Mouse (Mus musculus) inflammation-experienced regulatory T-cells, adult 6 months (primary cell): ENCODE data around the gene Nap1l5. TPM values are rescaled to one million over a fixed set of nuclear protein-coding genes. Genes with fewer than 3 reads are reported as not detected.

Source experiments
- ATAC-seq: one replicate; pipeline ENCODE4 v1.8.0; 2017
- polyA plus RNA-seq, 3 experiments: library from polyadenylated mRNA; unstranded; fragments of 100-300 nt; shearing (Covaris generic); gene quantifications; one replicate each; pipeline ENCODE4 v1.2.1; 2017

Nap1l5 gene
- under 1 TPM in 1 of 3 experiments, not detected in 2; 0.20 TPM for polyA plus RNA-seq

DNA sequence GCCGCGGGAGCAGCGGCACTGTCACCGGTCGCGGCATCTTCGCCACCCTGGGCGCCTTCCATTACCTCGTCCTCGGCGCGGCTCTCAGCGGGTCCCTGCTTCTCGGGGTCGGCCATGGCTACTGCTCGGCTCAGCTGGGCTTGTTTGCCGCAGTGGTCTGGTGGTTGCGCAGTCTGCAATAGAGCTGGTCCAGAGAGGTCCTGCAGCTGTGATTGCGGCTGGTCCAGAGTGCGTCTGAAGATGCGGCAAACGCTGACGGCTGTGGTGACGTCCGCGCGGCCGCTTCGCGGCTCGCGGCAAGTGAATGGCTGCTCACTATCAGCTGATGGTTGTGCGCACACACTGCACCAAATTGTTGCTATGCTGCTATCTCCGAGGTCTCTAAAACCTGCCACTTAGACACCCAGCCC lies at the start of gene Nap1l5:
TSS of gene Nap1l5 (minus strand) at position 225 of the 410 bp plus-strand sequence.
- no peak for ATAC-seq

- ATAC-seq, result no peak
Measured at GRCm38 (mm10) chr6:58951128-58951992, 44.5 kb upstream of the Nap1l5 start.

GRCm38 (mm10) chr6:58950410-58950809 lies 43.5 kb upstream of the Nap1l5 start:
- no peak for ATAC-seq

DNA sequence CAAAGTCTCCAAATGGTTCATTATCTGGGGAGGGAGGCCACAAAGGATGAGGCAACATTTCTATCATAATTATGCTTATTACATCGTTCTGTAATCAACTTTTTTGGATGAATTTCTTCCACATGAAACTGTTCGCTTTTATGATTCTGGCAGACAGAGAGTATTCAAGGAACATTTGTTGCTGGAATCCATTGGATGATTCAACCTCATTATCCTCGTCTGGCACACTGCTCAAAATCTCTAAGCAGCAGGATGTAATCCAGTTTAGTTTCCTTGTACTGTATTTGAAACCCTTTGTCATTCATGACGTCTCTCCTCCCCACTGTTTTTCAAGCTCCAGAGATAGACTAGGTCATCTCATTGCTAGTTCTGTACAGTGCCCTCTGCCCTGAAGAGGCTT lies 40.0 kb upstream of the Nap1l5 start:
- ATAC-seq, result no peak

DNA sequence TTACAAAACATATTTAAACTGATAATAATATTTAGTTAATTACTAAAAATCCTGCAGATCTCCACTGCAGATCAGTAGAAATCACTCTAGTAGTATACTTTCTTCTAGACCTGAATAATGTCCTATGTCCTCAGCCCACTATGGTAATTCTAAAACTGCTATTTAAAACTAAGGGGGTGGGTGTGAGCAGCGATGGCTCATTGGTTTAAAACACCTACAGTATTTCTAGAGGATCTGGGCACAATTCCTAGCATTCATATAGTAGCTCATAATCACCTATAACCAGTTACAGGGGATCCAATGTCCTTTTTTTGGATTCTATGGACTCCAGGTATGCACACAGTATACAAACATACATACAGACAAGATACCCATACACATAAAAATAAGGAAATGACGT lies 39.4 kb upstream of the Nap1l5 start:
- ATAC-seq, result no peak

- no peak for ATAC-seq
Measured at GRCm38 (mm10) chr6:58943958-58944357, 37.1 kb upstream of the Nap1l5 start.

DNA sequence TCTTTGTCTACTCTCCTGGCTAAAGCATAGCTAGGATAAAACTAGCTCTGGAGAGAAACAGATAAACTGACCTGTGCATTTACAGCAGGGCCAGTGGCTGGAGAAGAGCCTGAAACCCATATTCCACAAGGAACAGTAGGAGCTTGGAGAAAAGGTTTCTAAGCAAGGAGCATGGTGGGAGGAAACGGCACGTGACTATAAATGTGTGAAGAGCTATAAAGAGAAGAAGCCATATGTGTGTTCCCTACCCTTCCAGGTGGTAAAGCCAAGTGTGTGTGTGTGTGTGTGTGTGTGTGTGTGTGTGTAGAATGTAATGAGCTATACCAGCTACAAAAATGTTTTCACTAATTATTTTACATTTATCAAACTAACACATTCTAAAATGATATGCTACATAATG lies 35.4 kb upstream of the Nap1l5 start:
- no peak for ATAC-seq

DNA sequence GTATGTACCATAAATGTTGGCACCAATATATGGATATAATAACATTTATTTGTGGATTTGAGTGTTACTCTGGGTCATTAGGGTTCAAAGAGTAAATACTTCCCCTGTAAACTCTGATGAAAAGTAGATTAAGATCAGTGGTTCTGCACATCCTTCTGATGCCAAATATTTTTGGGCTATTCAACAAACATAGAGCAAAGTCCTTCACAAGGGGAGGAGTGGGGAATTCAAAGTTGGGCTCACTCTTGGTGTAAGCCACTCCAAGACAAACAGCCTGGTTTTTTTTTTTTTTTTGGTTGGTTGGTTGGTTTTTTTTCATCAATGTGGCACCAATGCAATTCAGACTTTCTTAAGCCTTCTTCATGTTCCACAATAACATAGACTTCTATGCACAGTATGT lies 30.9 kb upstream of the Nap1l5 start:
- ATAC-seq, result no peak

DNA sequence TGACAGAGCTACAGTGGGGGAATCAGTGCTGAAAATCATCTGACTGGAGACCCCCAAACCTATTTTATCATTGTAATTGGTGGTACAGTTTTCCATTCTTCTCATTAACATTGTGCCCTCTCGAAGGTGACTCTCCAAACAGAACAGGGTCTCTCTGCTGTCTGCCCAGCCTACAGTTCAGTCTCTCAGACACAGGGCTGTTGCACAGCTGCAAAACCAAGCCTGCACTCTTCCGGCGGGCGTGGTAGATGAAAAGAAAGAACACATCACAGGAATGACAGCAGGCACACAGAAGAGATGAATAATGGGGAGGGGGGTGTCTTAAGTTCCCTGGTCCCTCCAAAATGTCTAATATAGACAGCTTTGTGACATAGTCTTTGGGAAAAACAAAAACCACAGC lies 27.3 kb upstream of the Nap1l5 start:
- no peak for ATAC-seq

GRCm38 (mm10) chr6:58933189-58933913 lies 26.5 kb upstream of the Nap1l5 start:
- ATAC-seq, result no peak

GRCm38 (mm10) chr6:58932515-58933188 lies 25.8 kb upstream of the Nap1l5 start:
- ATAC-seq, result no peak

- no peak for ATAC-seq
Measured at GRCm38 (mm10) chr6:58931149-58931548, 24.3 kb upstream of the Nap1l5 start.

GRCm38 (mm10) chr6:58929911-58930431 lies 23.1 kb upstream of the Nap1l5 start:
- ATAC-seq, result no peak

- ATAC-seq, result no peak
Measured at GRCm38 (mm10) chr6:58927881-58928280, 21.0 kb upstream of the Nap1l5 start.

DNA sequence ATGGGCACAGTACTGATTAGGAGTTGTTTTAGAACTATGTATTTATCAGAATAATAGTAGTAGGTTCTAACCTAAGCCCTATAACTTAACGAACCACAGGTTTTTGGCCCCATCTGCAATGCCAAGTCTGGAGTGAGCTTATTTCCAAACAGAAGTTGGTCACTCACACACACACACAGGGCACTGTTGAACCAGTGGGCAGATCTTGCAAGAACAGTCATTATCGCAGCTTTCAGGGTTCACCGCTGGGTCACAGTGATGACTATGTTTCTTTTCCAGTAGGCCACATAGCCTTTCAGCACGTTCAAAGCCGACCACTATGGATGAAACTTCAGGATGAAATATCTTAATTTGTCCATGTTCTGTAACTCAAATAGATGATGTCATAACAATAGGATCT lies 15.6 kb upstream of the Nap1l5 start:
- no peak for ATAC-seq

GRCm38 (mm10) chr6:58921623-58922022 lies 14.7 kb upstream of the Nap1l5 start:
- ATAC-seq, result no peak

- ATAC-seq, result no peak
Measured at GRCm38 (mm10) chr6:58920735-58921134, 13.9 kb upstream of the Nap1l5 start.

DNA sequence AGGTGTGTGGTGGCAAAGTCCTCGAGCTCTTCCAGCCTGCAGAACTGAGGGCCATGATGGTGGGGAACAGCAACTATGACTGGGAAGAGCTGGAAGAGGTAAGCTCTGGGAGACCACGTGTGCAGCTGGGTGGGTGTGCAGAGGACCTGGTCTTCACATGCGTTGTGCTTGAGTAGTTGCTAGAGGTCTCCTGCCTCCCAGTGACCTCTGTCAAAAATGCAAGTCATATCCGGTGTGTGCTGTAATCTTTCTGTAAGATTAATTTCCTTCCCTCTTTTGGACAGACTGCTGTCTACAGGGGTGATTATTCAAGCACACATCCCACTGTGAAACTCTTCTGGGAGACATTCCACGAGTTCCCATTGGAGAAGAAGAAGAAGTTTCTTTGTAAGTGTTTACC lies 9.6 kb upstream of the Nap1l5 start:
- ATAC-seq, result no peak

GRCm38 (mm10) chr6:58913971-58914370 lies 7.1 kb upstream of the Nap1l5 start:
- ATAC-seq, result no peak

- no peak for ATAC-seq
Measured at GRCm38 (mm10) chr6:58913551-58913950, 6.7 kb upstream of the Nap1l5 start.

GRCm38 (mm10) chr6:58912842-58913241 lies 6.0 kb upstream of the Nap1l5 start:
- ATAC-seq, result no peak

- ATAC-seq, result no peak
Measured at GRCm38 (mm10) chr6:58907791-58908190, 915 bp upstream of the Nap1l5 start.

GRCm38 (mm10) chr6:58907336-58907735 lies 460 bp upstream of the Nap1l5 start:
- ATAC-seq, result no peak
